Mouse (Mus musculus) heart, embryonic 16.5 days (tissue): ENCODE results near the gene Trp63. TPM values are rescaled to one million over a fixed set of nuclear protein-coding genes. Genes with fewer than 3 reads are reported as not detected.

Experiments
- ATAC-seq: fragments of 200-750 bp; cut with Nextera tagmentation; replicated peaks from 2 replicates; pipeline ENCODE4 v1.8.0; 2017; ENCODE audit warnings: moderate number of reproducible peaks; ENCODE audit not compliant: insufficient read depth, low FRiP score; ENCODE audit errors: extremely low read depth
- H3K27ac ChIP-seq: fragments of 300-500 bp; sonication (generic); 2 replicates; pipeline ENCODE4 v1.5.1; 2014; ENCODE audit warnings: mild to moderate bottlenecking, low read length, control low read depth, moderate library complexity
- H3K27me3 ChIP-seq: fragments of 300-500 bp; sonication (generic); 2 replicates; pipeline ENCODE4 v1.6.1; 2014; ENCODE audit warnings: low read length, mixed read lengths; ENCODE audit not compliant: control insufficient read depth, insufficient read depth
- H3K36me3 ChIP-seq: fragments of 300-500 bp; sonication (generic); 2 replicates; pipeline ENCODE4 v1.6.1; 2014; ENCODE audit not compliant: control insufficient read depth, insufficient read depth
- H3K4me1 ChIP-seq: fragments of 300-500 bp; sonication (generic); 2 replicates; pipeline ENCODE4 v1.6.1; 2014; ENCODE audit warnings: low read length, mixed read lengths; ENCODE audit not compliant: control insufficient read depth, insufficient read depth
- H3K4me2 ChIP-seq: fragments of 300-500 bp; sonication (generic); 2 replicates; pipeline ENCODE4 v1.6.1; 2014; ENCODE audit warnings: low read depth, mild to moderate bottlenecking, control low read depth, low read length
- H3K4me3 ChIP-seq: fragments of 300-500 bp; sonication (generic); 2 replicates; pipeline ENCODE4 v1.5.1; 2014; ENCODE audit warnings: mild to moderate bottlenecking, control low read depth, low read length
- H3K9ac ChIP-seq: fragments of 300-500 bp; sonication (generic); 2 replicates; pipeline ENCODE4 v1.6.1; 2014; ENCODE audit warnings: low read length, control low read depth
- H3K9me3 ChIP-seq: fragments of 300-500 bp; sonication (generic); replicated peaks from 2 replicates; pipeline ENCODE4 v1.6.1; 2016; ENCODE audit warnings: low read length; ENCODE audit not compliant: control insufficient read depth
- WGBS: fragments of 180-500 bp; shearing (Covaris S2); extraction: QIAGEN DNeasy Blood & Tissue Kit; methylation state at CpG from one replicate; pipeline ENCODE4 v1.1.7; 2014; 5-methylcytosine and 5-hydroxymethylcytosine counted together
- polyA plus RNA-seq: library from polyadenylated mRNA; unstranded; fragments of >200 nt; fragmentation: Nextera tagmentation; extraction: Ambion mirVana; gene quantifications from 2 replicates; pipeline ENCODE4 v1.2.1, GENCODE M21; 2015

Trp63 gene
- polyA plus RNA-seq, 1 experiment from 2014 or later, result 9.9 TPM

- 59% methylated on average over 4 of the region's 4 CpGs for WGBS
- Histone ChIP-seq H3K4me3 (no peak overlapping the region), H3K9me3 (no peaks in the 10 kb centered on the region), H3K36me3 (no peaks in the 10 kb centered on the region), H3K4me2 (no peak overlapping the region), H3K4me1 (no peaks in the 10 kb centered on the region), H3K27me3 (no peaks in the 10 kb centered on the region), H3K9ac (no peak overlapping the region), H3K27ac (no peak overlapping the region)
- ATAC-seq, result no peak
These were observed 114.2 kb downstream of the Trp63 start for GRCm38 (mm10) chr16:25797732-25798294.

- H3K4me3 ChIP-seq, result no peak overlapping the region
- H3K4me2 ChIP-seq, result no peak overlapping the region
- H3K9ac ChIP-seq, result no peak overlapping the region
- H3K27ac ChIP-seq, result no peak overlapping the region
- no peaks in the 10 kb centered on the region for H3K27me3 ChIP-seq
- ATAC-seq, result no peak
- no peaks in the 10 kb centered on the region for H3K4me1 ChIP-seq
- H3K9me3 ChIP-seq, result no peaks in the 10 kb centered on the region
- H3K36me3 ChIP-seq, result no peaks in the 10 kb centered on the region
These were observed 116.1 kb downstream of the Trp63 start for GRCm38 (mm10) chr16:25799618-25800017.

GRCm38 (mm10) chr16:25804955-25805354 is 121.4 kb downstream of the Trp63 start:
- no peaks in the 10 kb centered on the region for H3K4me1 ChIP-seq
- ATAC-seq, result no peak
- H3K9ac ChIP-seq, result no peak overlapping the region
- no peak overlapping the region for H3K4me3 ChIP-seq
- H3K27me3 ChIP-seq, result no peaks in the 10 kb centered on the region
- H3K27ac ChIP-seq, result no peak overlapping the region
- H3K36me3 ChIP-seq, result no peaks in the 10 kb centered on the region
- 59% methylated on average over 3 of the region's 3 CpGs for WGBS
- H3K9me3 ChIP-seq, result no peaks in the 10 kb centered on the region
- H3K4me2 ChIP-seq, result no peak overlapping the region

GRCm38 (mm10) chr16:25807116-25807515 is 123.6 kb downstream of the Trp63 start:
- Histone ChIP-seq H3K4me3 (no peak overlapping the region), H3K4me1 (no peaks in the 10 kb centered on the region), H3K4me2 (no peak overlapping the region), H3K36me3 (no peaks in the 10 kb centered on the region), H3K27me3 (no peaks in the 10 kb centered on the region), H3K9me3 (no peaks in the 10 kb centered on the region), H3K27ac (no peak overlapping the region), H3K9ac (no peak overlapping the region)
- ATAC-seq, result no peak

- Histone ChIP-seq H3K4me1 (no peaks in the 10 kb centered on the region), H3K27me3 (no peaks in the 10 kb centered on the region), H3K4me3 (no peak overlapping the region), H3K9ac (no peak overlapping the region), H3K9me3 (no peaks in the 10 kb centered on the region), H3K4me2 (no peak overlapping the region), H3K27ac (no peak overlapping the region), H3K36me3 (no peaks in the 10 kb centered on the region)
- no peak for ATAC-seq
- WGBS, result 58% methylated on average over 10 of the region's 10 CpGs
These were observed 134.4 kb downstream of the Trp63 start for GRCm38 (mm10) chr16:25817753-25818624.

- Histone ChIP-seq H3K27ac (no peak overlapping the region), H3K27me3 (no peaks in the 10 kb centered on the region), H3K4me2 (no peak overlapping the region), H3K4me3 (no peak overlapping the region), H3K4me1 (no peaks in the 10 kb centered on the region), H3K9me3 (no peaks in the 10 kb centered on the region), H3K9ac (no peak overlapping the region), H3K36me3 (no peaks in the 10 kb centered on the region)
- WGBS, result 38% methylated on average over 7 of the region's 7 CpGs
- no peak for ATAC-seq
These were observed 142.5 kb downstream of the Trp63 start for GRCm38 (mm10) chr16:25826016-25826415.

- Histone ChIP-seq H3K4me3 (no peak overlapping the region), H3K27me3 (no peaks in the 10 kb centered on the region), H3K9me3 (no peaks in the 10 kb centered on the region), H3K36me3 (no peaks in the 10 kb centered on the region), H3K27ac (no peak overlapping the region), H3K9ac (no peak overlapping the region), H3K4me2 (no peak overlapping the region), H3K4me1 (no peaks in the 10 kb centered on the region)
- no peak for ATAC-seq
- WGBS, result 85% methylated on average over 4 of the region's 4 CpGs
These were observed 149.0 kb downstream of the Trp63 start for GRCm38 (mm10) chr16:25832576-25832975.

- no peaks in the 10 kb centered on the region for H3K4me1 ChIP-seq
- WGBS, result 74% methylated on average over 3 of the region's 3 CpGs
- H3K27me3 ChIP-seq, result no peaks in the 10 kb centered on the region
- H3K4me2 ChIP-seq, result no peak overlapping the region
- no peaks in the 10 kb centered on the region for H3K36me3 ChIP-seq
- no peak overlapping the region for H3K27ac ChIP-seq
- no peak overlapping the region for H3K9ac ChIP-seq
- no peak for ATAC-seq
- no peak overlapping the region for H3K4me3 ChIP-seq
- H3K9me3 ChIP-seq, result no peaks in the 10 kb centered on the region
These were observed 151.7 kb downstream of the Trp63 start for GRCm38 (mm10) chr16:25835301-25835700.

GRCm38 (mm10) chr16:25835723-25836122 is 152.2 kb downstream of the Trp63 start:
- H3K36me3 ChIP-seq, result no peaks in the 10 kb centered on the region
- no peaks in the 10 kb centered on the region for H3K27me3 ChIP-seq
- ATAC-seq, result no peak
- no peak overlapping the region for H3K4me2 ChIP-seq
- no peak overlapping the region for H3K9ac ChIP-seq
- H3K4me3 ChIP-seq, result no peak overlapping the region
- no peaks in the 10 kb centered on the region for H3K9me3 ChIP-seq
- no peaks in the 10 kb centered on the region for H3K4me1 ChIP-seq
- 78% methylated on average over 5 of the region's 5 CpGs for WGBS
- H3K27ac ChIP-seq, result no peak overlapping the region
